Mouse (Mus musculus) cerebellum, postnatal 4 days (tissue): Measurements from ENCODE around the gene Ctcfl.

Experiments used
- DNase-seq, 2 experiments: peaks; one replicate each; pipeline ENCODE4 v3.0.0; 2022; ENCODE audit warnings: low spot score in 2 of 2, mixed read lengths in 1 of 2

Gene Ctcfl

DNA sequence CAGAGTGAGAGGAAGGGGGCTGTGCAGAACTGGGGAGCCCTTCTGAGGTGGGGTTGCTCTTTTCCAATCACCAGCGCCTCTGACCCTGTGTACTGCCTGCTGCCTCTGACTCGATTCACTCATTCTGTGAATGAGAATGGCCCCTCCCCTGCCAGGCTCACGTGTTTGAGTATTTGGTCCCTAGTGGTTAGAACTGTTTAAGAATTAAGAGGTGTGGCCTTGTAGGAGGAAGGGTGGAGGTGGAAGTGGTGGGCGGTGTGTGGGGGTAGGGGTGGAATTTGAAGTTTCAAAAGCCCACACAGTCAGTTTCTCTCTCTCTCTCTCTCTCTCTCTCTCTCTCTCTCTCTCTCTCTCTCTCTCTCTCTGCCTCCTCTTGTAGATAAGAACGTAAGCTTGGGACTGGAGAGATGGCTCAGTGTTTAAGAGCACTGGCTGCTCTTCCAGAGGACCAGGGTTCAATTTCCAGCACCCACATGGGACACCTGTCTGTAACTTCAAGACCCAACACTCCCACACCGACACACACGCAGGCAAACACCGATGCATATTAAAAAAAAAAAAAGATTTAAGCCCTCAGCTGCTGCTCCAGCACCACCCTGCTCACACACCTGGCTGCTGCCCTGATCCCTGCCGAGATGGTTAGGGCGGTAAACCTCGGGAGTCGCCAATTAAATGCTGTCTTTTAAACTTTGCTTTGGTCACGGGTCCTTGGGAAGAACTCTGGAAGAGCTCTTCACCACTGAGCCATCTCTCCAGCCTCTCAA is 35.4 kb downstream of the Ctcfl start:
- DNase-seq = no peak

DNA sequence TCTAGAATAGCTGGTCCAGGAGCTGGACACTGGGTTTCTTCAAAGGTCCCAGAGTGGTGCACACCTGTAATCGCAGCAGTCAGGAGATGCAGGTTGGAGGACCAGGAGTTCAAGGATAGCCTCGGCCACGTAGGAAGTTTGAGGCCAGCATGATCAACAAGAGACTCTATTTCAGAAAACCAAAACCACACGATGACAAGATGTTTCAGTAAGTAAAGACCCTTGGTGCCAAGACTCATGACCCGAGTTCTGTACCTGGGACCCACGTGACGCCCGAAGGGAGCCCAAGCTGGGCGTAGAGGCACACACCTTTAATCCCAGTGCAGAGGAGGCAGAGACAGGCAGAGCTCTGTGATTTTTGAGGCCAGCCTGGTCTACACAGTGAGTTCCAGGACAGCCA is 36.2 kb downstream of the Ctcfl start:
- no peak for DNase-seq

DNA sequence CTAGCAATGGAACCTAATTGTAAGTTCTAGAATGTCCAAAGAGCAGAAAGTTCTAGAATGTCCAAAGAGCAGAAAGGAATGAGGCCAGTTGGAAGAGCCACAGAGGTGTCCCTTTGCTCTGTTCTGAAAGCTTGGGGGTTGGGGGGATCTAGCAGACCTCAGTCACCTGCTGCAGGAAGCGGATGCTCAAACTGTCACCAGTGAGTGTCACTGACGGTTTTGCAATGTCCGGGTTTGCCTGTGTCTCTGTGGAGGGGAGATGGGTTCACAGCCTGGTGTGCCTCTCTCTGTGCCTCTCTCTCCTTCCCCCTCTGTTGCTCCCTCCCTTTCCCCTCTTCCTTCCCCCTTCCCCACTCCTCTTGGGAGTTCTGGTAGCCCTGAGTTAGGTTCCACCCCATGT is 36.6 kb downstream of the Ctcfl start:
- no peak for DNase-seq

DNA sequence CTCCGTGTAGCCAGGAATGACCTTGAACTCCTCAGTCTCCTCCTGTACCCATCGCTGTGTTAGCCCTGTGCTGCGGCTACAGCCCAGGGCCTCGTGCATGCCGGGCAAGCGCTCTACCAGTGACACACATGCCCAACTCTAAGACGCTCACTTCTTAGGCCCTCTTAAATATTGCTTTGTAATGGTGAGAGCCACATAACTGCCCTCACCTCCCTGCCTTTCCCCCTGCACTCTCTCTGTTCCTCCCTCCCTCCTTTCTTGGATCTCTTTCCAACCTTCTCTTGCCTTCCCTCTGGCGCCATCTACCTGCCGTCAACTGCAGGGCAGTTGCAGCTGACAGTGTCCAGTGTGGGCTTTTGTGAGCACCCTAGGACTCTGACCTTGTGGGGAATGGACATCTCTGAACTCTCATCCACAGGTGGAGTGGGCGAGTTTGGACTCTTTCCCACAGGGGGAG is 38.5 kb downstream of the Ctcfl start:
- peak; percentile 53 to 82 for DNase-seq

DNA sequence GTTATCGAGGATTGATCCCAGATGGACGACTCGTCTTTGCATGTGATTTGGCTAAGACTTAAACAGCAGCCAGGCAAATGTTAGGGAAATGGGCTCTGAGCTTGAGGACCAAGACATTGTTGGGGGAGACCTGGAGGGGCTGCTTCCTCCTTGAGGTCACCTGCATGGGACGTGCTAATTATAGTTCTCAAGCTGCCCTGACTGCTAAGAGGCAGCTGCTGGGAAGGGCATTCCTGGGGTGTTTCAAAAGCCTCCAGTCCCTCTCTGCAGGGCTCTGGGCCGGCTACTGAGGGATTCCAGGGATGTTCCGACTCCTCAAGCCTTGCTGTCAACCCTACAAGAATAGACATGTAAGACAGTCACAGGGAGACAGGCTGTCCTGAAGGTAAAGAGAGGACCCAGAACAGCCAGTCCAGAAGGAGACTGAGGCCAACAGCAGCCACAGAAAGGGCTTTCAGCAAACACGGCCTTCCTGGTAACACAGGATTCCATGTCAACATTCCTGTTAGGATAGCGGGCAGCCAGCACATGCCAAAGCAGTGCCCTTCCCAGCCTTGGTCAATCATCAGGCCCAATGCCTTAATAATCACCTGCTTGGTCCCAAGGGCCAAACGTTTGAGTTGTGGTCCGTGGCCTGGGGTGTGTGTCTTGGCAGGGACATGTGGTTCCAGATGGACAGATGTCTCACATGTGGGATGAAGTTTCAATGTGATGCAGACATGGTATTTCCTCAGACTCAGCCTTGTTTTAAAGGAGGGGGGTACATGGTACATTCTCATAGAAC is 39.4 kb downstream of the Ctcfl start:
- no peak for DNase-seq

DNA sequence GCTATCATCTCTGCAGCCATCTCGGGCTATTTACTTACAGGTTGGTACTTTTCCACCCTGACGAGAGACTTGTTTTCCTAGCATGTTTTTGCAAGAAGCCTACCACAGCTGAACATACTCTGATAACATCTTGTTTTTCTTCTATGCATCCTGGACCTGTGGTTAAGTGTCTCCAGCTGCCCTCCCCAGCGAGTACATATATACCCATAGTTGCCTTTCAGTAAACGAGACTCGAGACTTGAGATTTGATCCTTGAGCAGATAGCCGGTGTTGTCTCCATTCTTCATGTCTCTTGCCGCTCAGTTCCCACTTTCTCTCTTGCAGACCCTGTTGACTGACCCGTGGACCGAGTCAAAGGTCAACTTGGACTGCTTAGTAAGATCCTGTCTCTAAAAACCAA is 42.4 kb downstream of the Ctcfl start:
- DNase-seq = no peak

DNA sequence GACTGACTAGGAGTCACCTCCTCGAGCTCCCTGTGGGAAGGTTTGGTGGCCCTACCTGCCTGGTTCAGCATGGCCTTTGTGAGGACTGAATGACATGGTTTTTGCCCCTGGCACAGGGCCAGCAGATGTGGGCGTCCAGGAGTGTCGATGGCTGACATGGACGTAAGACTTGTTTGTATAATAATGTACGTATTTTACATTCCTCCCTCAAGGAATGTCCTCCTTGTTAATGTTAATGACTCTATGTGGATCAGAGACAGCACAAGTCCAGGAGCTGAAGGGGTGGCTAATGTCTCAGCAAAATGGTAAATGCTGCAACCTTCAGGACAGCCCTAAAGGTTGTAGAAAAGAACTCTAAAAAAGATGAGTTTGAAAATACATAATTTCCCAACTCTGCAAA is 45.7 kb downstream of the Ctcfl start:
- no peak for DNase-seq

DNA sequence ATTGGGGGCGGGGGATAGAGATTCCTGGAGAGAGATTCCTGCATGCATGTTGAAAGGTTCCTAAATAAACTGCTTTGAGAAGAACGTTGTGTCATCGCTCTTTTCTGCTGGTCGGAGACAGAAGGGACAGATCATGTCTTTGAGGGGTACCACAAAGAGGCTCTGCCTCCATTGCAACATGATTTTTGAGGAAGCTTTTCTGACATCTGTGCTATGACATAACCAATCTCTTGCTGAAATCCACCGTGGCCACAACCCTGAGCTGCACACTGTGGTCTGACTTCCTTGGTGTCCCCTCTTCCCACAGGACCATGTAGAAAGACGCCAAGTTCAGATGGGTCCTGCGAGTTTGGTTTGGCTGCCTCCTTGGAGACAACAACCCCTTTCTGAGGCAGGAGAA is 46.4 kb downstream of the Ctcfl start:
- no peak for DNase-seq

DNA sequence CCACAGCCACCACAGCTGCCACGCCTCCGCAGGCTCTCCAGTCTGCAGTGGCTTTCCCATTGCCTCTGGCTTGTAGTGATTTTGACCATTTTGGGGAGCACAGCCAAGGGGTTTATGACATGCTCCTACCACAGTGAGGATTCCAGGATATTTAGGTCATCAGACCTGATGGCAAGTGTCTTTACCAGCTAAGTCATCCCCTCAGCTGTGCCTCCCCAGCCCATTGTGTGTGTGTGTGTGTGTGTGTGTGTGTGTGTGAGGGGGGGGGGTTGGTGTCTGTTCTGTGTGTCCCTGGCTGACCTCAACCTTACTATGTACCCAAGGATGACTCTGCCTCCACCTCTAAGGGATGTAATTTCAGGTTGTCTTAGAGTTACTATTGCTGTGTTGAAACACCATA is 54.5 kb downstream of the Ctcfl start:
- DNase-seq = no peak

DNA sequence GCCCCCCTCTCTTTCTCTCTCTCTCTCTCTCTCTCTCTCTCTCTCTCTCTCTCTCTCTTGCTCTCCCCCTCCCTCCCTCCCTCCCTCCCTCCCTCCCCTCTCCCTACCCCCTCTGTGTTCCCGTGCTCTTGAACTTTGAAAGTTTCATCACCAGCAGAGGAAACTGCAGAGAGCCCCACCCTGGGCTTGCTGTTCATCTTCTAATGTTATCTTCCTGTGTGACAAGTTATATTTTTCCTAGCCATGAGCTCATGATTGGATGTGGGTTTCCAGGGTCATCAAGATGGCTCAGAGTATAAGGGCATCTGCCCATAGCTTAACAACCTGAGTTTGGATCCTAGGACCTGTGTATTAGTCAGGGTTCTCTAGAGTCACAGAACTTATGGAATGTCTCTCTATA is 56.1 kb downstream of the Ctcfl start:
- DNase-seq = no peak

DNA sequence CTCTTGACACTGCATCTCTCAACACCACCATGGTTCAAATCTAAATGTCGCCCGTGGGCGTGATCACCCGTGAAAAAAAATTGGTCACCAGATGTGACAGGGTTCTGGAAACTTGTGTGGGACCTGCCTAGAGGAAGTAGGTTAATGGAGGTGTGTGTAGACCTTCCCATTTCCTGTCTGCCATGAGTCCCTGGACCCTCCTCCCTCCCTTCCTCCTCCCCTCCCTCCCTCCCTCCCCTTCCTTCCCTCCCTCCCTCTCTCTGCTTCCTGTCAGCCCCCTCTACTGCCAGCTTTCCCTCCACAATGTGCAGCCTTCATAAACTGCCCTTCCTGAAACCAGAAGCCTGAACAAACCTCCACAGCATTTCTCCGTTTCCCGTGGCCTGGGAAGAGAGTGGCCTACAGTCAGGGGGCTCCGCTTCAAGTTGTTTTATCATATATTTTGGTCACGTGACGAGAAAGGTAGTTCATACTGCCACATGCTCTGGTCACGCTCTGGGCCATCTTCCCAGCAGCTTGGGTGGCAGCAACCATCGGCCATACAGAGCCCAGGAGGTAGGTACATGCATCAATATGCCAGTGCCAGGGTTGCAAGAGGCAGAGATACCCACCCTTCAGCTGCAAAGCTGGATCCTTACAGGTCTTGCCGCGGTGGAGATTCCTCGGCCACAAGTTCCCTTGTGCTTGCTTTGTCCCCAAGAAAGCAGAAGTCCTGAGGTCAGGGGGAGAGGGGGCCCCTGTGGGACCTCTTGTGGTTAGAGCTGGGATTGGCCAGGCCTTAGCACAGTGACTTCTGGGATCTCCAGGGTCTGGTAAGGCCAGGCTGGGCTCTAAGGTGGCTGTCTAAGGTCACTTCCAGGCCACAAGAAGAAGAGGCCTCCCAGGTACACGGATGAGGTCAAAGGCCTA is 57.6 kb downstream of the Ctcfl start:
- no peak for DNase-seq

DNA sequence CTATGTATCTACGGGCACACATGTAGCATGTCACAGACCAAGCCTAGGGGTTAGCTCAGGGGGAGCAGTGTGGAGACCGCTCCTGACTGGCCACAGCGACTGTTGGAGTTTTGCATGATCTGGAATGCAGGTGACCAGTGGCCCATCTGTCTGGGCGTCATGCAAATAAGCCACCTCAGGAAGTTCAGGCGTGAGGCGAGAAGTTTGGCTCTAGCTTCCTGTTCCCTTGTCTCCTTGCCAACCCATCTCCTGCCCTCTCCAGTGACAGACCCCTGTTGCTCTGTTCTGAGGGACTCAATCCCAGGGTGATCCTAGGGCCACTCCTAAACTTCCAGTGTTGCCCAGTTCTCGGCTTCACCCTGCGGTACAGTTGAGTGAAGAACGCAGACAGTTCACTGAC is 58.9 kb downstream of the Ctcfl start:
- no peak for DNase-seq

DNA sequence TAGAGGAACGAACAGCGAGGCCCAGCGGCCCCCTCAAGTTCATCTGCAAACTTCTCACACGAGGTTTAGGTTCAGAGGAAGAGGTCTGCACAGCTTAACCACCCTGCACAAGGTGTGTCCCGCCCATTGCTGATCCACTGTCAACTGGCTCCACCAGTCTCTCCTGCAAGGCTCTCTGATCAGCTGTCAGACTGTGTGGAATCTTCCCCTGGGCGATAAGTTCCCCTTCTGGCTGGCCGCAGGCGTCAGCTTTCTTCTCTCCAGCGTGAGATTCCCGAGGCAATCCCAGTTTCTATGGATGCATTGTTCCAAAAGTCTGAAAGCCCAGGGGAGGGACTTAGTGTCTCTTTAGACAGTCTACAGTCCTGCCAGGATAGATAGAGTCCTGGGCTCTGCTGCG is 61.1 kb downstream of the Ctcfl start:
- DNase-seq = no peak

DNA sequence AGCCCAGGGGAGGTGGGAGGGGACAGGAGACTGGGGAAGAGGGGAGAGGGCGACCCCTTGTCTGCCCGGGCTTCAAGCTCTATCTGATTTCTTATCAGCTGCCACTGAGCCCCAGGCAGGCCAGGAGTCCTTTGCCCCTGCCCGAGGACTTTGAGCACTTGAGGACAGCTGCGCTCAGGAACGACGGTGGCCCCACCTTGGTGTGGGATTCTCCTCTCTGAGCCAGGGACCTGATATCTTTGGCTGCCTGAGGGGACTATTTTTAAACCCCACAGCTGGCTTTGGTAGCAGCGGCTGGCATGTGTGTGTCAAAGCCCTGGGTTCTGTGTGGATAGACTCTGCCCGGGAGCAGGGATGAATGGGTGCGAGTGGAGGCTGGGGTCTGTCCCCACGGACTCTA is 61.7 kb downstream of the Ctcfl start:
- DNase-seq = no peak

DNA sequence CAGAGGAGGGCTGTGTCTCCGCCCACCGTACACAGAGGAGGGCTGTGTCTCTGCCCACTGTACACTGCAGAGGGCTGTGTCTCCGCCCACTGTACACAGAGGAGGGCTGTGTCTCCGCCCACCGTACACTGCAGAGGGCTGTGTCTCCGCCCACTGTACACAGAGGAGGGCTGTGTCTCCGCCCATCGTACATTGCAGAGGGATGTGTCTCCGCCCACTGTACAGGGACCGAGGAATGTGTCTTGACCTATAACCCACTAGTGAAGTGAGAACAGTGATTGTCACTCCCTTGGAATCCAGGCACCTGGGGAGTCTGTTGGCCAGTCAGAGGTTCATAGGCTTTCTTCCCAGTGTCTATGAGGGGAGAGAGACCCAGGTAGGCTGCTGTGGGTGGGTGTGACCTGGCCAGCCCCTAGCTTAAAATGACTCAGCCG is 62.4 kb downstream of the Ctcfl start:
- no peak for DNase-seq

DNA sequence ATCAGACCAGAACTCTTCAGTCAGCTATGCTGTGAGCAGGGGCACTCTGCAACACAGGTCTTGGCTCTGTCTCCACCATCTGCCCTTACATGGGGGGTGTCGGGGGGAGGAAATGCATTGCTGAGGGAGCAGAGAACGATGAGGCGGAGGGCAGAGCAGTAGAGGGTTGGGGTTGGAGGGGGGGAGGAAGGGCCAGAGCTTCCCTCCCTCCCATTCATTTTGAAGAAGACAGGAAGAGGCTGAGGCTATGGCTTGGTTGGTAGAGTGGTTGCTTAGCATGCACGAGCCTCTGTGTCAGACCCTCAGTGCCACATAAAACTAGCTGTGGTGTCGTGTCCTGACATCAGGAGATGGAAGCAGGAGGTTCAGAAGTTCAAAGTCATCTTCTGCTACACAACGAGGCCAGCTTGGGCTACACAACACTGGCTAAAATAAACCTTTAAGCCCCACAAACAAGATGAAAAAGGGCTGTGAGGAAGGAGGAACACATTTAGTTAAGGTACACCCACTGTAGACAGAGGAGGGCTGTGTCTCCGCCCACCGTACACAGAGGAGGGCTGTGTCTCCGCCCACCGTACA is 62.9 kb downstream of the Ctcfl start:
- DNase-seq = no peak

DNA sequence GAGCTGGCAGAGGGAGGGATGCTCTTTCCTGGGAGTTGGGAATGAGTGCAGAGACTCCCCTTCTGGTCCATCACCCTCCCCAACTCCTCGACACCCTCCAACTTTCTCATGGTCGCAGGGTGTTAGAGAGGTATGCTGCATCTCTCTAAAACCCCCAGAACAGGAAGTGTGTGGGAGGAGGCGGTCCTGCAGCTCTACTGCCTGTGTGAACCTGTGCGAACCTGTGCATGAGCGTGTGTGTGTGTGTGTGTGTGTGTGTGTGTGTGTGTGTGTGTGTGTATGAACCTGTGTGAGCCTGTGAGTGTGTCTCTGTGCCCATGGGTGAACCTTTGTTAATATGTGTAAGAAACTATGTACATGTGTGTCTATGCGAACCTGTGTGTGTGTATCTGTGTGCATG is 65.5 kb downstream of the Ctcfl start:
- no peak for DNase-seq

DNA sequence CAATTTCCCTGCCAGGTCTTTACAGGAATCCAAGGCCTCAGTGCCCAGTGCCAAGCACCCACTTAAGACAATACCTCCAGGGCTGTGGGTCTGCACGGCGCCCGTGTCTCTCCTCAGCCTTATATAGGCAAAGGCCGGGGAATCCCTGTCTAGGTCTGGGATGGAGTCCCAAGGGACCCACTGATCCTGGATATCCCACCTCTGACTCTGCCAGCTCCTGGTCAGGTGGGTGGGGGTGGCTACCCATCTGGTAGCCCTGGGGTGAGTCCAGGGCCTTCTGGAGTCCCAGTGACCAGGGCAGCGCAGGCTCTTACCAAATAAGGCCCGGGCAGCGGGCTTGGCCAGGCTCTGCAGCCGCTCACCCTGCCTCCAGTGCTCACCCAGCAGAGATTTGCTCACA is 66.4 kb downstream of the Ctcfl start:
- DNase-seq = no peak

DNA sequence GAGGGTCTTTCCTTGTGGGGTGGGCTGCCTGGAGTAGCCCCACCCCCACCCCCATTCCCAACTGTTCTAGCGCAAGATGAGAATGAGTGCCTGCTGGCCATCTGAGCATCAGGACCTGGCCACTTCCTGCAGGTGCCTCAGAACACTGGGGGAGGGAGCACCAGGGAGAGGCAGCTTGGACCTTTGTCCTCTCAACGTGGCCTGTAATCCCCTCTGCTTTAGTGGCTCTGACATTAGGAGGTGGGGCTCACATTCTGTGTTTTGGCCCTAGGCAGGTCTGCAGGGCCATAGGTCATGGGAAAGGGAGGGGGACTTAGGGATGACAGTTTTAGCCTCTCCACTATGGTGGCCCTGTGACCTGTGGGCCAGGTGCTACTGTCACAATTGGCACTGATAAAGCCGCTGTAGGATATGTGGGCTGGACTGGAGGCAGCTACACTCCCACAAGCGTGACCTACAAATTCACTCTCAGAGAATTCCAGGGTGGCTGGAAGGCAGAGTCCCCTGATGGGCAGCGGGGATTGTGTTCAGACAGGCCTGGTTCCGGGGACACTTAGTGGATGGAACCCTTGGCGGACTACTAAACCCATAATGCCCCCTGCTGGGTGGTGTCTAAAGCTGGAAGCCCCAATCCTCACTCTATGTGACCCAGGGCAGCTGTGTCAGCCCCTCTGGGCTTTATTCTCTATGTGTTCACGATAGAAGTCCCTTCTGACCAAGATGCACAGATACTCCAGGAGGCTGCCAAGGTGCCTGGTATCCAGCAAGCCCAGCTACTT is 68.5 kb downstream of the Ctcfl start:
- no peak for DNase-seq

DNA sequence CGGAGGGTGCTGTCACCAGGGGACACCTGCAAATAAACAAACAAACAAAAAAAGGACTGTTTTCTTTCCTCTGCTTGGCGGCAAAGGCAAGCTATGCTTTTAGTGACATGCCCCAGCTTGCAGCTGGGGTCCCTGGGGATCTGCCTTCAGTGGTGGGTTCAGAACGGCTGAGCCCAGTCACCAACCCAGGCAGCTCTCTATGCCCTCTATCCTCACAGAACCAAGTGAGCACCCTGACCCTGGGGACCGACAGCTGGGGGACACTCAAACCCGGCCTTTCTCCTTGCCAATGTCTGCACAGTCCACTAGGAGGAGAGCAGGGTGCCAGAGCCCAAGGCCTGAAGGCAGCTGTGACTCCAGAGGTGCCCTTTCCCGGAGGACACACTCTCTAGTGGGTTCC is 69.5 kb downstream of the Ctcfl start:
- no peak for DNase-seq

DNA sequence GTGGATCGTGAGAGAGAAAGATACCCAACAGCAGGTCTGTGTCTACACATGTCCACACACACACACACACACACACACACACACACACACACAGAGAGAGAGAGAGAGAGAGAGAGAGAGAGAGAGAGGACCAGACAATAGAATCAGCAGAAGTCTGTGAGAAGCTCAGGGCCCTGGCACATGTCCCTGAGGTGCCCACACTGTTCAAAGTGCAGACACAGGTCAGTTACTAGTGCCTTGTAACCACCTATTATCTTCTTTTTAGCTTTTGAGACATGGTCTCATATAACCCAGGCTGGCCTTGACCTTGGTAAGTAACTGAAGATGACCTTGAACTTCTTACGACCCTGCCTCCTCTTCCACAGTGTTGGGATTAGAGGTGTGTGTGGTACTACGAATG is 70.1 kb downstream of the Ctcfl start:
- no peak for DNase-seq
